Mouse (Mus musculus): ENCODE results near the gene Olfr750.

GRCm38 (mm10) chr14:51081035-51081434, 6.8 kb upstream of the Olfr750 start:
- TF ChIP-seq CTCF (IDR thresholded peaks at IDR 0.05; ENCODE audit: low read depth, low read length) (no peak), POLR2A (IDR thresholded peaks at IDR 0.05; ENCODE audit: borderline replicate concordance, low read depth, low read length) (no peak)
